Mouse (Mus musculus): ENCODE results near the gene Ric1.

Ric1 gene

GRCm38 (mm10) chr19:29521637-29522435 lies at the start of gene Ric1:
Gene Ric1, plus strand, starts transcription at chr19:29522282.
- in situ Hi-C loops (cut with MboI, MseI) = no loop called here

- in situ Hi-C loops (cut with MboI, MseI) = no loop called here
Measured at GRCm38 (mm10) chr19:29472424-29472823, 49.7 kb upstream of the Ric1 start.

- in situ Hi-C loops (cut with MboI, MseI) = no loop called here
Measured at GRCm38 (mm10) chr19:29472946-29473345, 49.1 kb upstream of the Ric1 start.

GRCm38 (mm10) chr19:29474803-29475202 lies 47.3 kb upstream of the Ric1 start:
- in situ Hi-C loops (cut with MboI, MseI) = no loop called here

- in situ Hi-C loops (cut with MboI, MseI) = no loop called here
Measured at GRCm38 (mm10) chr19:29475210-29475620, 46.9 kb upstream of the Ric1 start.

- in situ Hi-C loops (cut with MboI, MseI) = no loop called here
Measured at GRCm38 (mm10) chr19:29478598-29478997, 43.5 kb upstream of the Ric1 start.

GRCm38 (mm10) chr19:29481578-29481977 lies 40.5 kb upstream of the Ric1 start:
- in situ Hi-C loops (cut with MboI, MseI) = loop anchor here in 1 of 2 experiments (10.0 kb wide), 1 partner anchor 1467 kb away; the partner anchor contains the start of gene Rfx3

- in situ Hi-C loops (cut with MboI, MseI) = loop anchor here in 1 of 2 experiments (10.0 kb wide), 1 partner anchor 1467 kb away; the partner anchor contains the start of gene Rfx3
Measured at GRCm38 (mm10) chr19:29482148-29482547, 39.9 kb upstream of the Ric1 start.

DNA sequence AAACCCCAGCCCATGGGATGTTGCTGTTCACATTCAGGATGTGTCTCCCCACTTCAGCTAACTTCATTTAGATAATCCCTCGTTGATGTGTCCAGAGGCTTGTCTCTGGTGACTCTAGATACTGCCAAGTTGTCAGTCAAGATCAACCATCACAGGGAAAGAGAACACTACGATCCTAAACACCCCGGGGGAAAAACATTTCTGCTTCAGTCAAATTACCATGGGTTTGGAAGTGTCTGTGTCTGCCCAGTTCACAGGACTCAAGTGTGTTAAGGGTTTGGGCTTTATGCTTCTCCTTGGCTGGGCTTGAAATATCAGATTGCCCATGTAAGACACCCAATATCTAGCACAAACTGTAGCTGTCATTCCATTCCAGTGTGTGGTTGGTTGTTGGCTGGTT lies 39.4 kb upstream of the Ric1 start:
- in situ Hi-C loops (cut with MboI, MseI) = loop anchor here in 1 of 2 experiments (10.0 kb wide), 1 partner anchor 1468 kb away; the partner anchor contains the start of gene Rfx3

DNA sequence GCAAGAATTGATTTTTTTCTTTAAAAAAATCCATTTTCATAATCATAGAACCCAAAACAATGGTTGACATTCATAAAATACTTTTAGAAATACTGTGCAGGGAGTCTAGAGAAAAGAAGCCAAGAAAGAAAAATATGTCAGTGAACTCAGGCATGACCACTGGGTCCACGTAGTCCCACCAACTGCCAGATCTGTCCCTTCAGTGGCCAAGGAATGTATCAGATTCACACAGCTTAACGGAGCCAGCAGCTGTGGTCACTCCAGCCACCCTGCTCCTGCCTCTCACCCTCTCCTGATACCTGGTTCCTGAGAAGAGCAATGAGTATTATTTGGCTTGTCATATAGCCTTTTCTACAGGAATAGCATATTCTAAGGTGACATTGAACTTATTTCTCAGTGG lies 38.7 kb upstream of the Ric1 start:
- in situ Hi-C loops (cut with MboI, MseI) = loop anchor here in 1 of 2 experiments (10.0 kb wide), 1 partner anchor 1469 kb away; the partner anchor contains the start of gene Rfx3

DNA sequence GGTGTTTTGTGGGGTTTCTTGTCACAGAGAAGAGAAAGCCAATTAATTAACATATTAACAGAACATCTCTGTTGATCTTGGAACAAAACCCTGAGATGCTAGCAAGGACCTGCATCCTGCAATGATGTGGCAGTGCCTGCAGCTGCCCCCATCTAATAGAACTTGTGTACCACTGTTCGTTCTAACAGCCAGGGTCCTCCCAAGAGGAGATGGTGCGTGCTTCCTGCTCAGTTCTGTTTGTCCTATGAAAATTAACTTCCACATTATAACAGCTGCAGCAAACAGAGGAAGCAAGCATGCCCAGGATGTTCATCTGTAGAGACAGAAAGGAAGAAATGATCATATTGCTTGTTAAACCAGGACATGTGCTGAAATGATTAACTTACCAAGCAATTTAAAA lies 37.5 kb upstream of the Ric1 start:
- in situ Hi-C loops (cut with MboI, MseI) = loop anchor here in 1 of 2 experiments (10.0 kb wide), 1 partner anchor 1470 kb away; the partner anchor contains the start of gene Rfx3

- in situ Hi-C loops (cut with MboI, MseI) = loop anchor here in 1 of 2 experiments (10.0 kb wide), 1 partner anchor 1471 kb away; the partner anchor contains the start of gene Rfx3
Measured at GRCm38 (mm10) chr19:29485257-29485948, 36.7 kb upstream of the Ric1 start.

GRCm38 (mm10) chr19:29486545-29487206 lies 35.4 kb upstream of the Ric1 start:
- in situ Hi-C loops (cut with MboI, MseI) = loop anchor here in 1 of 2 experiments (10.0 kb wide), 1 partner anchor 1472 kb away; the partner anchor contains the start of gene Rfx3

DNA sequence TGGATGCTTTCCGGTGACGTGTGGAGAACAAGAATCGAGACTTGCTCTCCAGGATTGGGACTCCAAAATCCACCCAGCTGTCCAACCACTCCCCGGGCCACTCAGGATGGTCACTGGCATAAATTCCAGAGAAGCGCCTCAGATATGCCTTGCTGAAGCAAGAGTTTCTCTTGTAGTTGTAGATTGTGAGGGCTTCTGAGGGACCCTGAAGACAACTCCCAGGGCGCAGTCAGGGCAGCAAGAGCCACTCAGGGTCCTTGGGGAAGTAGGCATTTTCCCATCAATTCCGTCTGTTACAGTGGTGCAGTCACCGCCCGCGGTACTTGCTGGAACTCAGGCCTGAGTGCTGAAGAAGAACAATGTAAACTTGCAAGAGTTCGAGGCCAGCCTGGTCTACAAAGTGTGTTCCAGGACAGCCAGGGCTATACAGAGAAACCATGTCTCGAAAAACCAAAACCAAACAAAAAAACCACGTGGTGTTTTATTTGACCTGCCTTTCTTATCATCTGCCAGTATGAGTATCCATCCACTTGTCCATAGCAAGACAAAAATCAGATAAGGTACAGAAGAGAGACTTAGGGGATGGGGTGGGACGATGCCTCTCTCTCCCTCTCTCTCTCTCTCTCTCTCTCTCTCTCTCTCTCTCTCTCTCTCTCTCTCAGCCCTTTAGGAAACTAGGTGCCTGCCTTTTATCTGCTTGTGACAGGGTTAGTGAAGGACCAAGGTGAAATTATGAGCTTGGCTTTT lies 34.6 kb upstream of the Ric1 start:
- in situ Hi-C loops (cut with MboI, MseI) = loop anchor here in 1 of 2 experiments (10.0 kb wide), 1 partner anchor 1473 kb away; the partner anchor contains the start of gene Rfx3

GRCm38 (mm10) chr19:29488073-29488390 lies 34.0 kb upstream of the Ric1 start:
- in situ Hi-C loops (cut with MboI, MseI) = loop anchor here in 1 of 2 experiments (10.0 kb wide), 1 partner anchor 1473 kb away; the partner anchor contains the start of gene Rfx3

- in situ Hi-C loops (cut with MboI, MseI) = loop anchor here in 1 of 2 experiments (10.0 kb wide), 1 partner anchor 1474 kb away; the partner anchor contains the start of gene Rfx3
Measured at GRCm38 (mm10) chr19:29488420-29488819, 33.7 kb upstream of the Ric1 start.

DNA sequence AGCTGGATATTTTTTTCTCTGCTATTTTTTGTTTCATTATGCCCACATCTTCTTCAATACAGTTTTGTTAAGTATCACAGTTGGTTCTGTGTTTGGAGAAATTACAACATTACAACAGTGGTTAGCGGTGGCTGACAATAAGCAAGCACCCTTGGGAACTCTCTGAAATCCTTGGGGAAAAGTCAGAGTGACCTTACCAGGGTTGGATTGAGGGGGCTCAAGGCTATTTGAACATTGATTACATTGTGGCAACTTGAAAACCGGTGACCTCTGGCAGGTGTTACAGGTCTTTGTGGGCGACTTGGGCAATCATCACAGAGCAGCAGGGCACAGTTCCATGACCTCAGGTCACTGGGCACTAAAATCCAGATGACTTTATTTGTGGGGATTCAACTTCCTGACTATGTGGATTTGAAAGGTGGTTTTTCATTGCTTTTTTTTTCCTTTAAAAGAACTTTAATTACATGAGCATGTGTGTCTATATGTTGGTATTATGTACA lies 32.2 kb upstream of the Ric1 start:
- in situ Hi-C loops (cut with MboI, MseI) = loop anchor here (10.0 kb wide), 2 partner anchors 135 to 1475 kb away; partner anchors contain the start of gene Rfx3 (in 1 of the 2)

DNA sequence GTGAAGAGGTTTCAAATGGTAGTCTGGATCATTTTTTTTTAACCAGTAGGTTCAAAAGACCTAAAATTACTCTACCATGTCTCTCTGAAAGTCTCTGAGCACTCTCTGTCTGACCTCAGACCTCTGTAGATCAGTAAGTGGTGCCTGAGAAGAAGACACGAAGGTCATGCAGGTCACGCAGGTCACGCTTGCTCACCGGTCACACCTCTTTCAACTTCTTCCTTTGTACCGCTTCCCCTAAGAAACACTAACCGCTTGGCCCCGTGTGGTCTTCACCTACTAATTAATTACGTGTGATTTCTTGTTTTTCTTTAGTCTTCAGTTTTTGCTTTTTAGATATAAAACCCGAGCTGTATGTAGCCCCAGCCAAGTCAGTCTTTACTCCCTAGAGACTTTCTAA lies 30.6 kb upstream of the Ric1 start:
- in situ Hi-C loops (cut with MboI, MseI) = loop anchor here in 1 of 2 experiments (10.0 kb wide), 1 partner anchor 137 kb away; no protein-coding TSS in a partner anchor

- in situ Hi-C loops (cut with MboI, MseI) = loop anchor here in 1 of 2 experiments (10.0 kb wide), 1 partner anchor 140 kb away; no protein-coding TSS in a partner anchor
Measured at GRCm38 (mm10) chr19:29494454-29494853, 27.6 kb upstream of the Ric1 start.

DNA sequence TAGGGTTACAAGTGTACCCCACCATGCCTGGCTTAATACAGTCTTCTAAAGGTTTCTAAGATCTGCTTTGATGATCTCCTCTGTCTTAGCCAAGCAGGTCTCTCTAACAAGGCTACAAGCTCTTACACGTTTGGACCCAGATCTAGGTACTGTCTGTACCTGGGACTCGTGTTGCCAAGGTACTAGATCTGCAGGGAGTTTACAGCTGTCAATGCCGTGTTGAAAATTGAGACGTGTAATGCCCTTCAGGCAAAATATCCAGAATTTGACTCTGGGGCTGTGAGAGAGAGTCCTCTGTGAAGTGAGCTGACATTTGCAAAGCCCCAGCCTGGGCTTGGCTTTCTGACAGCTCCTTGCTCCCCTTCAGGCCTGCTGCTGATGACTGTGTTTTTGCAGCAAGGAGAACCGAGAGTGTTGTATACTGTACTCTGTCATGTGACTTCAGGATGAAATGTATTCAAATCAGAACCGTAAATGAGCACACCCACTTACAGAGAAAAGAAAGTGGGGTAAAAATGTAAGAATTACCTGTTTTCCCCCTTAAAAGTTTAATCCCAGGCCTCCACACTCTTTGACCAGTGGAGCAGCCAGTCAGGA lies 26.0 kb upstream of the Ric1 start:
- in situ Hi-C loops (cut with MboI, MseI) = loop anchor here in 1 of 2 experiments (10.0 kb wide), 1 partner anchor 141 kb away; no protein-coding TSS in a partner anchor

Data from T-helper 17 cell (primary cell).